Mouse (Mus musculus) forebrain, embryonic 12.5 days (tissue): ENCODE measurements around the gene Map4k1. TPM values are rescaled to one million over a fixed set of nuclear protein-coding genes. Genes with fewer than 3 reads are reported as not detected.
"Not testable (repeated sequence)": the region's sequence is repeated elsewhere in the genome, so short reads cannot be mapped to it uniquely, and the experiment has no call there.

Experiments
- ATAC-seq: fragments of 200-750 bp; cut with Nextera tagmentation; 2 replicates; pipeline ENCODE4 v1.8.0; 2017; ENCODE audit warnings: moderate TSS enrichment; ENCODE audit not compliant: low FRiP score
- H3K27ac ChIP-seq: fragments of 300-500 bp; sonication (generic); 2 replicates; pipeline ENCODE4 v1.5.1; 2016; ENCODE audit warnings: mild to moderate bottlenecking
- H3K27me3 ChIP-seq: fragments of 300-500 bp; sonication (generic); 2 replicates; pipeline ENCODE4 v1.6.1; 2016; ENCODE audit warnings: mild to moderate bottlenecking
- H3K36me3 ChIP-seq: fragments of 300-500 bp; sonication (generic); replicated peaks from 2 replicates; pipeline ENCODE4 v1.6.1; 2016; ENCODE audit warnings: mild to moderate bottlenecking
- H3K4me1 ChIP-seq: fragments of 300-500 bp; sonication (generic); 2 replicates; pipeline ENCODE4 v1.6.1; 2016
- H3K4me2 ChIP-seq: fragments of 300-500 bp; sonication (generic); 2 replicates; pipeline ENCODE4 v1.6.1; 2016; ENCODE audit warnings: mild to moderate bottlenecking, moderate library complexity
- H3K4me3 ChIP-seq: fragments of 300-500 bp; sonication (generic); replicated peaks from 2 replicates; pipeline ENCODE4 v1.5.1; 2016; ENCODE audit warnings: mild to moderate bottlenecking
- H3K9ac ChIP-seq: fragments of 300-500 bp; sonication (generic); 2 replicates; pipeline ENCODE4 v1.6.1; 2016; ENCODE audit warnings: mild to moderate bottlenecking
- H3K9me3 ChIP-seq: fragments of 300-500 bp; sonication (generic); 2 replicates; pipeline ENCODE4 v1.6.1; 2016
- WGBS: fragments of 180-500 bp; shearing (Covaris S2); methylation state at CpG from one replicate; pipeline ENCODE4 v1.1.7; 2016; 5-methylcytosine and 5-hydroxymethylcytosine counted together
- polyA plus RNA-seq: library from polyadenylated mRNA; unstranded; fragments of >200 nt; fragmentation: Nextera tagmentation; extraction: Ambion mirVana; gene quantifications from 2 replicates; pipeline ENCODE4 v1.2.1, GENCODE M21; 2016

The Map4k1 gene
- polyA plus RNA-seq, 1 experiment from 2014 or later = 5.7 TPM

- not testable (repeated sequence) for H3K4me1 ChIP-seq, H3K9ac ChIP-seq, H3K9me3 ChIP-seq, H3K4me2 ChIP-seq, H3K27me3 ChIP-seq, H3K27ac ChIP-seq, H3K4me3 ChIP-seq, ATAC-seq
- 96% methylated on average over 8 of the region's 8 CpGs for WGBS
- H3K36me3 ChIP-seq = peaks cover 37% of the 10 kb centered on the region
Measured at GRCm38 (mm10) chr7:28968120-28968519, 13.7 kb upstream of the Map4k1 start.

- Histone ChIP-seq H3K4me2 (no peak overlapping the region), H3K4me3 (no peak overlapping the region), H3K9ac (no peak overlapping the region), H3K4me1 (no peaks in the 10 kb centered on the region), H3K27me3 (no peaks in the 10 kb centered on the region), H3K27ac (no peak overlapping the region), H3K36me3 (peaks cover 49% of the 10 kb centered on the region), H3K9me3 (no peaks in the 10 kb centered on the region)
- 96% methylated on average over 1 of the region's 1 CpGs for whole genome bisulfite sequencing
- ATAC-seq = no peak
Measured at GRCm38 (mm10) chr7:28969271-28969670, 12.6 kb upstream of the Map4k1 start.

GRCm38 (mm10) chr7:28969672-28970394, 12.0 kb upstream of the Map4k1 start:
- H3K9me3 ChIP-seq = no peaks in the 10 kb centered on the region
- no peak overlapping the region for H3K4me3 ChIP-seq
- no peak overlapping the region for H3K27ac ChIP-seq
- no peaks in the 10 kb centered on the region for H3K4me1 ChIP-seq
- no peaks in the 10 kb centered on the region for H3K27me3 ChIP-seq
- H3K4me2 ChIP-seq = no peak overlapping the region
- whole genome bisulfite sequencing = 87% methylated on average over 12 of the region's 12 CpGs
- no peak for ATAC-seq
- peaks cover 52% of the 10 kb centered on the region for H3K36me3 ChIP-seq
- no peak overlapping the region for H3K9ac ChIP-seq

GRCm38 (mm10) chr7:28971029-28971428, 10.8 kb upstream of the Map4k1 start:
- no peaks in the 10 kb centered on the region for H3K9me3 ChIP-seq
- H3K4me2 ChIP-seq = no peak overlapping the region
- no peaks in the 10 kb centered on the region for H3K4me1 ChIP-seq
- H3K27ac ChIP-seq = no peak overlapping the region
- ATAC-seq = no peak
- H3K4me3 ChIP-seq = no peak overlapping the region
- H3K9ac ChIP-seq = no peak overlapping the region
- H3K27me3 ChIP-seq = no peaks in the 10 kb centered on the region
- 91% methylated on average over 7 of the region's 7 CpGs for WGBS
- H3K36me3 ChIP-seq = peaks cover 55% of the 10 kb centered on the region

- Histone ChIP-seq H3K27ac (no peak overlapping the region), H3K27me3 (no peaks in the 10 kb centered on the region), H3K36me3 (peaks cover 63% of the 10 kb centered on the region), H3K4me3 (no peak overlapping the region), H3K4me1 (no peaks in the 10 kb centered on the region), H3K4me2 (no peak overlapping the region), H3K9me3 (no peaks in the 10 kb centered on the region), H3K9ac (no peak overlapping the region)
- ATAC-seq = no peak
- WGBS = 87% methylated on average over 6 of the region's 6 CpGs
Measured at GRCm38 (mm10) chr7:28971770-28972269, 10.0 kb upstream of the Map4k1 start.

GRCm38 (mm10) chr7:28972542-28972985, 9.3 kb upstream of the Map4k1 start:
- Histone ChIP-seq H3K4me2 (no peak overlapping the region), H3K27ac (no peak overlapping the region), H3K27me3 (no peaks in the 10 kb centered on the region), H3K4me1 (no peaks in the 10 kb centered on the region), H3K36me3 (peaks cover 70% of the 10 kb centered on the region), H3K4me3 (no peak overlapping the region), H3K9ac (no peak overlapping the region), H3K9me3 (no peaks in the 10 kb centered on the region)
- ATAC-seq = no peak
- WGBS = 67% methylated on average over 8 of the region's 8 CpGs

GRCm38 (mm10) chr7:28973025-28973424, 8.8 kb upstream of the Map4k1 start:
- no peaks in the 10 kb centered on the region for H3K27me3 ChIP-seq
- H3K4me3 ChIP-seq = no peak overlapping the region
- H3K9me3 ChIP-seq = no peaks in the 10 kb centered on the region
- H3K4me1 ChIP-seq = no peaks in the 10 kb centered on the region
- WGBS = 83% methylated on average over 8 of the region's 8 CpGs
- H3K4me2 ChIP-seq = no peak overlapping the region
- H3K36me3 ChIP-seq = peaks cover 75% of the 10 kb centered on the region
- no peak for ATAC-seq
- no peak overlapping the region for H3K9ac ChIP-seq
- H3K27ac ChIP-seq = no peak overlapping the region

GRCm38 (mm10) chr7:28977556-28977955, 4.3 kb upstream of the Map4k1 start:
- no peaks in the 10 kb centered on the region for H3K27me3 ChIP-seq
- no peak overlapping the region for H3K27ac ChIP-seq
- no peaks in the 10 kb centered on the region for H3K9me3 ChIP-seq
- H3K4me1 ChIP-seq = peaks cover 11% of the 10 kb centered on the region
- H3K36me3 ChIP-seq = peaks cover 54% of the 10 kb centered on the region
- H3K4me3 ChIP-seq = no peak overlapping the region
- 91% methylated on average over 9 of the region's 9 CpGs for WGBS
- no peak overlapping the region for H3K9ac ChIP-seq
- no peak overlapping the region for H3K4me2 ChIP-seq
- no peak for ATAC-seq

- H3K27ac ChIP-seq = peak overlapping the region; percentile 83
- WGBS = 14% methylated on average over 19 of the region's 19 CpGs
- ATAC-seq = peak; percentile 57
- H3K4me3 ChIP-seq = peak overlapping the region; percentile 48
- H3K9ac ChIP-seq = peak overlapping the region; percentile 72
- H3K9me3 ChIP-seq = no peaks in the 10 kb centered on the region
- peak overlapping the region; percentile 90 for H3K4me2 ChIP-seq
- H3K36me3 ChIP-seq = peaks cover 20% of the 10 kb centered on the region
- peaks cover 21% of the 10 kb centered on the region for H3K4me1 ChIP-seq
- H3K27me3 ChIP-seq = no peaks in the 10 kb centered on the region
Measured at GRCm38 (mm10) chr7:28982274-28983013, 594 bp downstream of the Map4k1 start.

GRCm38 (mm10) chr7:28983141-28983564, 1.3 kb downstream of the Map4k1 start:
- Histone ChIP-seq H3K4me1 (peaks cover 21% of the 10 kb centered on the region), H3K27ac (no peak overlapping the region), H3K4me2 (peak overlapping the region; percentile 90; the same call in 1 of the 2 replicates)

GRCm38 (mm10) chr7:28983849-28984248, 2.0 kb downstream of the Map4k1 start:
- Histone ChIP-seq H3K36me3 (peaks cover 6% of the 10 kb centered on the region), H3K4me3 (no peak overlapping the region), H3K4me1 (peaks cover 21% of the 10 kb centered on the region), H3K9me3 (no peaks in the 10 kb centered on the region), H3K4me2 (no peak overlapping the region), H3K27ac (no peak overlapping the region), H3K27me3 (no peaks in the 10 kb centered on the region), H3K9ac (no peak overlapping the region)
- WGBS = 74% methylated on average over 4 of the region's 4 CpGs
- ATAC-seq = no peak

More at GRCm38 (mm10) chr7:28983141-28983564, 1.3 kb downstream of the Map4k1 start:
- H3K4me3 ChIP-seq = no peak overlapping the region
- WGBS = 66% methylated on average over 10 of the region's 11 CpGs
- H3K9ac ChIP-seq = peak overlapping the region; percentile 72
- peaks cover 13% of the 10 kb centered on the region for H3K36me3 ChIP-seq
- no peaks in the 10 kb centered on the region for H3K9me3 ChIP-seq
- no peaks in the 10 kb centered on the region for H3K27me3 ChIP-seq
- no peak for ATAC-seq

- Histone ChIP-seq H3K27ac (no peak overlapping the region), H3K9ac (no peak overlapping the region), H3K4me2 (no peak overlapping the region), H3K4me1 (peaks cover 21% of the 10 kb centered on the region), H3K4me3 (no peak overlapping the region), H3K36me3 (peaks cover under 1% of the 10 kb centered on the region), H3K9me3 (no peaks in the 10 kb centered on the region), H3K27me3 (no peaks in the 10 kb centered on the region)
- 96% methylated on average over 1 of the region's 1 CpGs for WGBS
- no peak for ATAC-seq
Measured at GRCm38 (mm10) chr7:28984452-28984851, 2.6 kb downstream of the Map4k1 start.
